Mouse (Mus musculus): ENCODE data around the gene D17H6S53E.

GRCm38 (mm10) chr17:35077285-35077684 is 48.9 kb upstream of the D17H6S53E start:
- no peak for TF ChIP-seq GATA1 (IDR thresholded peaks at IDR 0.05; ENCODE audit: borderline replicate concordance, low read length)
- no peak for TF ChIP-seq FLI1 (IDR thresholded peaks at IDR 0.05; ENCODE audit: low read length)
